Mouse (Mus musculus): ENCODE measurements around the gene Hoxd9. TPM values are rescaled to one million over a fixed set of nuclear protein-coding genes. Genes with fewer than 3 reads are reported as not detected.

Gene Hoxd9
- total and polyA plus RNA-seq, 3 experiments: not detected

DNA sequence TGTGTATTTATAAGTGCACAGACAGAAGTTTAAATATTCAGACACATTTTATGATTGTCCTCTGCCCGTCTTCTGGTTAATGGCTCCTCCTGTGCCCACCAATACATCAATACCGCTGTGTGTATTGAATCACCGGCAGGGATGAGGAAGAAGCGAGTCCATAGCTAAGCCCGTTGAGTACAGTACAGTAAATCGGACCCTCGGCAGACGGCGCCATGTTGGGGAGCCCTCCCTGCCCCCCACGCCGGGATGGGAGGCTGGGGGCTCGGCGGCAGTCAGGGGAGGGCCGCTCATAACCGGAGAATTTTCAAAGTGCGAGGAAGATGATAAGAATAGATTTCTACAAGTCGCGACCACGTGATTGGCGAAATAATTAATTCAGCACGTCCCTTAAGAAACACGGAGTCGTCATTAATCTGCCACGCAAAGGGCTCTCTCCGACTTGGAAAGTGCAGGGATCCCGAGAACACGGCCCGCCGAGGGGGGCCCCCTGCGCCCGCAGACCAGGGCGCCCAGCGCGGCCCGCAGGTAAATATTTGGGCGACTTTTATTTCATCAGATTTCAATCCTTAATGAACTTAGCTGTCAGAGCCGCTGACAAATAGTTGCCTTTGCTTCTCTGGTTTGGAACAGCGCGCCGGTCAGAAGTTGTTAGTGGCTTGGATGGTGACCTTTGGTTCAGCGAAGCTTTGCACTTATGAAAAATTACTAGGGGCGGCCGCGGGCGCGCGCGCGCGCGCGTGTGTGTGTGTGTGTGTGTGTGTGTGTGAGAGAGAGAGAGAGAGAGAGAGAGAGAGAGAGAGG is 35.2 kb downstream of the Hoxd9 start:
- H3K27ac ChIP-seq (ENCODE audit: control insufficient read depth, low read depth, low read length): no peak overlapping the region
- H3K36me3 ChIP-seq (ENCODE audit: control insufficient read depth in 1 of 2, insufficient read depth in 2 of 2, low read length in 2 of 2): no peaks in the 10 kb centered on the region
- H3K9ac ChIP-seq (ENCODE audit: control insufficient read depth, low read depth, low read length, poor library complexity, severe bottlenecking): no peak overlapping the region
- no peaks in the 10 kb centered on the region for H3K4me1 ChIP-seq (ENCODE audit: control insufficient read depth in 1 of 2, insufficient read depth in 2 of 2, low read length in 2 of 2)
- no peaks in the 10 kb centered on the region for H3K9me3 ChIP-seq (replicated peaks; ENCODE audit: insufficient read depth, low read length)
- H3K27me3 ChIP-seq (ENCODE audit: control insufficient read depth in 1 of 2, insufficient read depth in 2 of 2, low read length in 2 of 2): peaks cover 0 to 2% of the 10 kb centered on the region in 2 experiments; a peak in 2 of 4 replicates
- no peak for DNase-seq (ENCODE audit: low read depth, low spot score)
- no peaks in the 10 kb centered on the region for H3K79me2 ChIP-seq (ENCODE audit: control insufficient read depth, insufficient read depth, low read length, poor library complexity)
- TF ChIP-seq MXI1 (IDR thresholded peaks at IDR 0.05; ENCODE audit: low read depth, low read length) (no peak), GATA1 (IDR thresholded peaks at IDR 0.05; ENCODE audit: low read depth, low read length) (no peak), HCFC1 (IDR thresholded peaks at IDR 0.05; ENCODE audit: low read depth, low read length) (no peak), CHD2 (IDR thresholded peaks at IDR 0.05; ENCODE audit: low read length) (no peak), NELFE (IDR thresholded peaks at IDR 0.05; ENCODE audit: low read depth, low read length) (no peak), ELF1 (IDR thresholded peaks at IDR 0.05; ENCODE audit: low read depth, low read length) (no peak), SIN3A (IDR thresholded peaks at IDR 0.05; ENCODE audit: low read length) (no peak), ZC3H11A (IDR thresholded peaks at IDR 0.05; ENCODE audit: low read depth, low read length) (no peak), GABPA (IDR thresholded peaks at IDR 0.05; ENCODE audit: low read depth, low read length) (no peak), TCF12 (IDR thresholded peaks at IDR 0.05; ENCODE audit: low read depth, low read length) (no peak), UBTF (IDR thresholded peaks at IDR 0.05; ENCODE audit: borderline replicate concordance, insufficient read depth, low read depth, low read length) (no peak)
- H3K4me3 ChIP-seq (ENCODE audit: control insufficient read depth in 1 of 2, insufficient read depth in 1 of 2, low read depth in 2 of 2, low read length in 2 of 2): no peak overlapping the region

DNA sequence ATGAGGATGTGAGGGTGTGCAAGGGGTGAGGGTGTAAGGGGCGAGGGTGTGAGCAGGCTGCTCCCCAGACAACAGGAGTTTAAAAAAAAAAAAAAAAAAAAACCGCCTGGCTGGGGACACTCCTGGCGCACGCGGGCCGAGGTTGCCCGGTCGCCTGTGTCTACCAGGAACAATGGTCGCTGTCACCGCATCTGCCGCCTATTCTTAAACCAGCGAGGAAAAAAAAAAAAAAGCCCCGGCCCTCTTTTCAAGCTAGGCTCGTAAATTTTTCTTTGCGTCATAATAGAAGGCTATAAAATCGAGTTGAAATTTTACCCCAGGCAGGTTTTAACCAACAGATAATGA is 35.8 kb downstream of the Hoxd9 start:
- no peak for DNase-seq (ENCODE audit: low read depth, low spot score)
- Histone ChIP-seq H3K9ac (ENCODE audit: control insufficient read depth, low read depth, low read length, poor library complexity, severe bottlenecking) (no peak overlapping the region), H3K36me3 (ENCODE audit: control insufficient read depth in 1 of 2, insufficient read depth in 2 of 2, low read length in 2 of 2) (no peaks in the 10 kb centered on the region), H3K9me3 (replicated peaks; ENCODE audit: insufficient read depth, low read length) (no peaks in the 10 kb centered on the region), H3K27me3 (ENCODE audit: control insufficient read depth in 1 of 2, insufficient read depth in 2 of 2, low read length in 2 of 2) (peaks cover 0 to 2% of the 10 kb centered on the region in 2 experiments; a peak in 2 of 4 replicates), H3K4me1 (ENCODE audit: control insufficient read depth in 1 of 2, insufficient read depth in 2 of 2, low read length in 2 of 2) (no peaks in the 10 kb centered on the region), H3K27ac (ENCODE audit: control insufficient read depth, low read depth, low read length) (no peak overlapping the region), H3K79me2 (ENCODE audit: control insufficient read depth, insufficient read depth, low read length, poor library complexity) (no peaks in the 10 kb centered on the region), H3K4me3 (ENCODE audit: control insufficient read depth in 1 of 2, insufficient read depth in 1 of 2, low read depth in 2 of 2, low read length in 2 of 2) (no peak overlapping the region)
- TF ChIP-seq TAL1 (IDR thresholded peaks at IDR 0.05; ENCODE audit: low read length): no peak

DNA sequence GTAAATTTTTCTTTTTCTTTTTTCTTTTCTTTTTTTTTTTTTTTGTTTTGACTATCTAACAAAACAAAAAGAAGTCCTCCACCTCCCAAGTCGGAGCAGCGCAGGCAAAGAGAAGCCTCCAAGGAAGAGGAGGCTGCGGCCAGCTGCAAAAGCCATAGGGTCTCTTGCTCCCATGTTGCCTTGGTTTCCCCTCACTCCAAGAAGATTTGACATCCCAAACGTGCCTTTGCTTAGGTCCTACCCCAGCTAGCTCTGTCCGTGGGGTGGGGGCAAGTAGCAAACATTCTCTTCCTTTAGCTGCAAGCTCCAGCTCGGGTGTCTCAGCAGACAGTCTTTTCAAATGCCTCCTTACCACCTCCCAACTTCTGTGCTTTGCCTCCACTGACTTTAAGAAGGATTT is 36.2 kb downstream of the Hoxd9 start:
- Histone ChIP-seq H3K9ac (ENCODE audit: control insufficient read depth, low read depth, low read length, poor library complexity, severe bottlenecking) (no peak overlapping the region), H3K4me1 (ENCODE audit: control insufficient read depth in 1 of 2, insufficient read depth in 2 of 2, low read length in 2 of 2) (no peaks in the 10 kb centered on the region), H3K36me3 (ENCODE audit: control insufficient read depth in 1 of 2, insufficient read depth in 2 of 2, low read length in 2 of 2) (no peaks in the 10 kb centered on the region), H3K4me3 (ENCODE audit: control insufficient read depth in 1 of 2, insufficient read depth in 1 of 2, low read depth in 2 of 2, low read length in 2 of 2) (no peak overlapping the region), H3K79me2 (ENCODE audit: control insufficient read depth, insufficient read depth, low read length, poor library complexity) (no peaks in the 10 kb centered on the region), H3K27ac (ENCODE audit: control insufficient read depth, low read depth, low read length) (no peak overlapping the region), H3K27me3 (ENCODE audit: control insufficient read depth in 1 of 2, insufficient read depth in 2 of 2, low read length in 2 of 2) (peaks cover 0 to 2% of the 10 kb centered on the region in 2 experiments; a peak in 2 of 4 replicates), H3K9me3 (replicated peaks; ENCODE audit: insufficient read depth, low read length) (no peaks in the 10 kb centered on the region)
- no peak for TF ChIP-seq E2F4 (IDR thresholded peaks at IDR 0.05; ENCODE audit: borderline replicate concordance, low read depth, low read length)
- no peak for TF ChIP-seq MYC (IDR thresholded peaks at IDR 0.05; ENCODE audit: low read depth, low read length)
- no peak for TF ChIP-seq NRF1 (IDR thresholded peaks at IDR 0.05; ENCODE audit: insufficient read depth, low read depth, low read length, poor library complexity, severe bottlenecking)
- TF ChIP-seq MAX (IDR thresholded peaks at IDR 0.05; ENCODE audit: low read length): no peak
- TF ChIP-seq TBP (IDR thresholded peaks at IDR 0.05; ENCODE audit: low read depth, low read length): no peak
- no peak for TF ChIP-seq MEF2A (IDR thresholded peaks at IDR 0.05; ENCODE audit: extremely low read depth, insufficient replicate concordance, low read depth, low read length, poor library complexity, severe bottlenecking)
- TF ChIP-seq USF1 (IDR thresholded peaks at IDR 0.05; ENCODE audit: low read depth, low read length): no peak
- DNase-seq (ENCODE audit: low read depth, low spot score): no peak
